Mouse (Mus musculus) B cell, adult 2 months (primary cell): ENCODE data around the gene Arhgef26.

Source experiments
- DNase-seq, 2 experiments: peaks; one replicate each; pipeline ENCODE4 v3.0.0; 2022

The Arhgef26 gene

DNA sequence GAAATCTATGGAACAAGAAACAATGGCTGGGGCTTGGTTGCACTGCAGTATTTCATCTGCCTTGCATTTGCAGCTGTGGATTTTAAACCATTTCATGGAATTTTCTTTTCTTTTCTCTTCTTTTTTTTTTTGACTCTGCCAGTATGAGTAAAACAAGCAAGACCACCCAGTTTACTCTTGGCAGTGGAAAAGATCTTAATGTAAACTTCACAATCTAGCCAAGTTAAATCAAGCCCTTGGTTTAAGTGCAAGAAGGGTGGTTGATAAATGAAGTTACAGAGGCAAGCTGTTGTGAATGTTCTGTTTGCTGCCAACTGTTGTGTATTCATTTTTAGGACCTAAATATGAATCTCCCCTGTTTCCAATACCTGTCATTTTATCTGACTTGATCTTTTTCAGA, 54.5 kb downstream of the Arhgef26 start:
- DNase-seq: no peak

DNA sequence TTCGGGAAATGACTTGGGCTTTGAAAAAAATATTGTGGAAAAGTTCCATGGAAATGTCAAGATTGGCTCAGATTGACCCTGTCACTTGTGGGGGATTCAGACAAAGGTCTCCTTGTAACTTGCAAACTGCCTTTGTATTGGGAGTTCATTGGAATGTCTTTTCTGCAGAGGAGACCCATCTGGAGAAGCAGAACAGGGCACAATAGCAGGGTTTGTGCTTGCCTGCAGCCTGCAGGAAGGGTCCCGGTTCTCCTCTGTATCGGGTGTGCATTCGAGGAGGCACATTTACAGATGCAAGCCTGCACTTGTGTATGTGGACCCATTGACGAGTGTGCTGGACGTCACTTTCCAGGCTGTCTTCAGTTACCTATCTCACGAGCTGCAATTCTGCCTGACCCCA, 56.1 kb downstream of the Arhgef26 start:
- DNase-seq: no peak

DNA sequence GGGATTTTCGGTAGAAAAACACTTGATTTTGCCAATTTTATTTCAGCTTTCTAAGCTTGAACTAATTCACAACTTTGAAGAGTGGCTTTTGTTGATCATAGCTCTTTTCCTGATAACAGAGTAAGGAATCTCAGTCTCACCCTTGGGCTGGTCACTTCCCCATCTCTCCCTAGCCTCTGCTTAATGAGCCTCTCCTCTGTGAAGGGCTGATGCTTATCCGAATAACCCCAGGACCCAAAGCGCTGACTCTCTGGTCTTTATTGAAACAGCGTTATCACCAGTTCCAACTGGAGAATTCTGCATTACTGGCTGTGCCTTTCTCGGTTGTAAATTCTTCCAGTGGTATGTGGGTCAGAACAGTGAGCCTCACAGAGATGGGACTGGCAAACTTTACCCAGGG, 57.2 kb downstream of the Arhgef26 start:
- no peak for DNase-seq

DNA sequence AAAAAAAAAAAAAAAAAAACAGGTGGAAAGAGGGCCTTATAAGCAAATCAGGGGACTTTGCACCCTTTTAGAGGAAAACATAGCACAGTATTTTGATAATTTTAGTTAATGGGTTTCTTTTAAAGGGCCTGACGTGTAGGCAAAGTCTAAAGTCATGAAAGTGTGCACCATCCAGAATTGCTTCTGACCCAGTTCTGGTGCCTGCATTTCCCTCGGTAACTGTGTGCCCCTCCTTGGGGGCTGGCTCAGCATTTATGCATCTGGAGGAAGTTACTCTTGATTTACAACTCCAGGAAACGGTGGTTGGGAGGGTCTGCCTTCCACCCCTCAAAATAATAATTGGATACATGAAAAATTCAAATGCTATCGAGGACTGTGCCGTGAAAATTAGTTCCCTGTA, 58.0 kb downstream of the Arhgef26 start:
- no peak for DNase-seq

GRCm38 (mm10) chr3:62398094-62398493, 60.0 kb downstream of the Arhgef26 start:
- DNase-seq: no peak

DNA sequence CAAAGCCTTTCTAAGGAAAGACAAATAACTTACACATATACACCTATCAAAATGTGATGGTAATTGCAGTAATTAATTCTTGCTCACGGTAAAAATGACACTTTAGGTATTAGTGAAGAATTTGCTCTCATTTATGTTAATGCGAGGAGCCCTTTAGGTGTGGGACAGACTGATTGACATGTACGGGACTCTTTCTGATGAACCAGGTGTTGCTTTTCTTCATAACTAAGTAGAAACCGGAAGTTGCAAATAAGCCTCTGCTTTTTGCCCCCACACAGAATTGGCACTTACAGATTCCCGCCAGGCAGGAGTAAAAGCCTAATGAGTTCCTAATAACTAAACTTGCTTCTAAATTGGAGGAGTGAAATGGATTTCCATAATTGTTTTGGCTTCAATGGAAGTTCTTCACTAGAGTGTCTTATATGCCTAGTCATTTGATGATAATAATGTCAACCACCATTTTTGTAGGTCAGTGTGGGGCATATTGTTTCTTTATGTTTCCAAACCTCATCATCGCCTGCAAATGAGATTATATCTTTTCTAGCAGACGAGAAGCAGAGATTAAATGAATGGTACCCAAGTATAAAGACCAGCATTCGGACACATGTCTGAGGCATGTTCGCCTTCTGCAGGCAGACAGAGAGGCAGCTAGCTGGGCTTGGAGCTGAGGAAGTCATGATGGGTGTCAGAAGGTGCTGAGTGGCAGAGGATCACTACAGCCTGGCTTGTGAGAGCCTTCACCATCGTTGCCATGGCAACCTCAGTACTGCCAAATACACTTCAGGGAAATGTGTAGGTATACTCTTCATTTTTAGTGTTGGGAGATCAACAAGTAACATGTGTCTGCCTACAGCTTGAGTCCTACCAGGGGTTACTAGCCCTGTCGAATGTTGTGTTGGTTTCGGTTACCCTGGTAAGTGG, 61.9 kb downstream of the Arhgef26 start:
- DNase-seq: no peak

GRCm38 (mm10) chr3:62402466-62402865, 64.3 kb downstream of the Arhgef26 start:
- no peak for DNase-seq

GRCm38 (mm10) chr3:62404477-62405246, 66.5 kb downstream of the Arhgef26 start:
- no peak for DNase-seq

- no peak for DNase-seq
These were observed 71.5 kb downstream of the Arhgef26 start for GRCm38 (mm10) chr3:62409555-62410182.

DNA sequence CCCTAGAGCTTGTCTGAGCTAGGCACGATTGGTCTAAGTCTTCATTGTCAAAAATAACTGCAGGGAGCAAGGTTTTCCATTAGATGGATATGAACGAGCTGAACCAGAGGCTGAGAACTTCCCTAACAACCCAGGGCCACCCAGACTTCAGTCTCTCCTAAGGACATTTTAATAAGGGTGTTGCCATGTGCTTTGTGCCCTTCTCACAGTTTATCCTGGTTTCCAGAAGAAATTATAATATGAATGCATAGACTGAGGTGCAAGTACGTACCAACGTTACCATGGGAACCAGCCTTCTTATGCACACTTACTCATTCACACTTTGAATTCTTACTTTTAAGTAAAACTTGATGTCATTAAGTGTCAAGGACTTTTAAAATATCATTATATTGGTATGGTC, 72.3 kb downstream of the Arhgef26 start:
- no peak for DNase-seq

- no peak for DNase-seq
These were observed 74.6 kb downstream of the Arhgef26 start for GRCm38 (mm10) chr3:62412704-62413103.

GRCm38 (mm10) chr3:62414926-62415325, 76.8 kb downstream of the Arhgef26 start:
- no peak for DNase-seq

GRCm38 (mm10) chr3:62417458-62417857, 79.3 kb downstream of the Arhgef26 start:
- no peak for DNase-seq

- DNase-seq: no peak
These were observed 80.4 kb downstream of the Arhgef26 start for GRCm38 (mm10) chr3:62418387-62419138.

GRCm38 (mm10) chr3:62433675-62434074, 95.5 kb downstream of the Arhgef26 start:
- no peak for DNase-seq

DNA sequence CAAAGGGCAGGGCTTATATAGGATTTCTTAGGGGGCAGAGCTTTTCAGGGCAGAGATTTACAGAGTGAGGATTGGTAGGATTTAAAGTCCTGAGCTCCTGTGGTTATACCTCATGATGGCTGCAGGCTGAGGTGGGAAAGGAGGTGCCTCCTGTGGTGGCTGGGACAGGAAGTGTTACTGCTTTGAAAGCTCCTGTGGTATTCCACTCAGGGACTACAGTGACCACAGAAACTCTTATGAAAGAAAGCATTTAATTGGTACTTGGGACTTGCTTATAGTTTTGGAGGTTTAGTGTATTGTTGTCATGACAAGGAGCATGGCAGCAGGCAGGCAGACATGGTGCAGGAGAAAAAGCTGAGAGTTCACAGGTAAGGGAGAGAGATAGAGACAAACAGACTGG, 97.8 kb downstream of the Arhgef26 start:
- DNase-seq: no peak

GRCm38 (mm10) chr3:62440431-62440969, 102.4 kb downstream of the Arhgef26 start:
- no peak for DNase-seq

- DNase-seq: no peak
These were observed 105.5 kb downstream of the Arhgef26 start for GRCm38 (mm10) chr3:62443582-62444194.

- DNase-seq: no peak
These were observed 108.1 kb downstream of the Arhgef26 start for GRCm38 (mm10) chr3:62446271-62446670.

GRCm38 (mm10) chr3:62447151-62447550, 109.0 kb downstream of the Arhgef26 start:
- DNase-seq: no peak

- no peak for DNase-seq
These were observed 111.8 kb downstream of the Arhgef26 start for GRCm38 (mm10) chr3:62449871-62450496.
